Mouse (Mus musculus) liver, postnatal 0 days (tissue): ENCODE results near the gene Gm20696. TPM values are rescaled to one million over a fixed set of nuclear protein-coding genes. Genes with fewer than 3 reads are reported as not detected.

Experiments
- ATAC-seq: fragments of 200-750 bp; cut with Nextera tagmentation; 2 replicates; pipeline ENCODE4 v1.8.0; 2017; ENCODE audit warnings: mild to moderate bottlenecking, moderate library complexity
- DNase-seq: peaks from one replicate; pipeline ENCODE4 v3.0.0-alpha.2; 2016
- H3K27ac ChIP-seq: fragments of 300-500 bp; sonication (generic); 2 replicates; pipeline ENCODE4 v1.5.1; 2014; ENCODE audit warnings: antibody characterized with exemption, moderate library complexity, mild to moderate bottlenecking, low read depth
- H3K27me3 ChIP-seq: fragments of 300-500 bp; sonication (generic); 2 replicates; pipeline ENCODE4 v1.6.1; 2014; ENCODE audit warnings: low read length, control low read depth, mixed read lengths; ENCODE audit not compliant: insufficient read depth
- H3K36me3 ChIP-seq: fragments of 300-500 bp; sonication (generic); replicated peaks from 2 replicates; pipeline ENCODE4 v1.6.1; 2014; ENCODE audit warnings: mild to moderate bottlenecking, control low read depth, low read length, moderate library complexity, mixed read lengths; ENCODE audit not compliant: insufficient read depth
- H3K4me1 ChIP-seq: fragments of 300-500 bp; sonication (generic); 2 replicates; pipeline ENCODE4 v1.6.1; 2014; ENCODE audit warnings: antibody characterized with exemption, mild to moderate bottlenecking, control low read depth; ENCODE audit not compliant: insufficient read depth
- H3K4me2 ChIP-seq: fragments of 300-500 bp; sonication (generic); 2 replicates; pipeline ENCODE4 v1.6.1; 2014; ENCODE audit warnings: low read depth, mild to moderate bottlenecking, low read length, moderate library complexity, mixed read lengths
- H3K4me3 ChIP-seq: fragments of 300-500 bp; sonication (generic); 2 replicates; pipeline ENCODE4 v1.5.1; 2014; ENCODE audit warnings: low read depth, low read length
- H3K9ac ChIP-seq: fragments of 300-500 bp; sonication (generic); replicated peaks from 2 replicates; pipeline ENCODE4 v1.6.1; 2014; ENCODE audit warnings: mild to moderate bottlenecking, moderate library complexity
- H3K9me3 ChIP-seq: fragments of 300-500 bp; sonication (generic); 2 replicates; pipeline ENCODE4 v1.6.1; 2016; ENCODE audit warnings: mild to moderate bottlenecking, control low read depth, low read length, mixed read lengths
- CTCF ChIP-seq: sonication (generic); IDR thresholded peaks from 2 replicates; pipeline ENCODE4 v1.5.1; 2016; ENCODE audit warnings: antibody characterized with exemption, low read depth
- EP300 ChIP-seq: IDR thresholded peaks from 2 replicates; pipeline ENCODE4 v1.6.1; 2016; ENCODE audit warnings: antibody characterized with exemption, low read depth, mild to moderate bottlenecking
- WGBS: fragments of 180-500 bp; shearing (Covaris S2); extraction: QIAGEN DNeasy Blood & Tissue Kit; methylation state at CpG from one replicate; pipeline ENCODE4 v1.1.7; 2014; ENCODE audit not compliant: insufficient replicate concordance; 5-methylcytosine and 5-hydroxymethylcytosine counted together
- polyA plus RNA-seq: library from polyadenylated mRNA; unstranded; fragments of >200 nt; fragmentation: Nextera tagmentation; extraction: Ambion mirVana; gene quantifications from 2 replicates; pipeline ENCODE4 v1.2.1, GENCODE M21; 2015

The Gm20696 gene
- polyA plus RNA-seq, 1 experiment from 2014 or later, result 1.2 TPM

- H3K4me2 ChIP-seq, result no peak overlapping the region
- H3K9ac ChIP-seq, result no peak overlapping the region
- no peak for ATAC-seq
- no peaks in the 10 kb centered on the region for H3K9me3 ChIP-seq
- no peak for DNase-seq
- 0 out of 2 replicates have a peak overlapping the region, but pooled peaks have one; percentile 30 for H3K27ac ChIP-seq
- H3K36me3 ChIP-seq, result no peaks in the 10 kb centered on the region
- peaks cover 15% of the 10 kb centered on the region for H3K4me1 ChIP-seq
- H3K27me3 ChIP-seq, result no peaks in the 10 kb centered on the region
- TF ChIP-seq EP300 (no peak), CTCF (no peak)
- H3K4me3 ChIP-seq, result no peak overlapping the region
- WGBS, result 86% methylated on average over 8 of the region's 8 CpGs
Observed at GRCm38 (mm10) chr6:99376721-99377120, 289.9 kb downstream of the Gm20696 start.

- no peak overlapping the region for H3K4me3 ChIP-seq
- DNase-seq, result no peak
- TF ChIP-seq CTCF, result no peak
- no peak for TF ChIP-seq EP300
- no peak for ATAC-seq
- H3K27ac ChIP-seq, result peak overlapping the region; percentile 30; the same call in 1 of the 2 replicates
- 0 out of 2 replicates have a peak overlapping the region, but pooled peaks have one; percentile 0 for H3K4me2 ChIP-seq
- H3K9ac ChIP-seq, result no peak overlapping the region
- H3K4me1 ChIP-seq, result peaks cover 15% of the 10 kb centered on the region
- 60% methylated on average over 6 of the region's 6 CpGs for WGBS
- no peaks in the 10 kb centered on the region for H3K36me3 ChIP-seq
- no peaks in the 10 kb centered on the region for H3K27me3 ChIP-seq
- H3K9me3 ChIP-seq, result no peaks in the 10 kb centered on the region
Observed at GRCm38 (mm10) chr6:99375865-99376264, 290.7 kb downstream of the Gm20696 start.

GRCm38 (mm10) chr6:99375376-99375775 lies 291.2 kb downstream of the Gm20696 start:
- no peak overlapping the region for H3K4me3 ChIP-seq
- no peaks in the 10 kb centered on the region for H3K9me3 ChIP-seq
- 53% methylated on average over 4 of the region's 4 CpGs for WGBS
- H3K27ac ChIP-seq, result peak overlapping the region; percentile 30; the same call in 1 of the 2 replicates
- no peak overlapping the region for H3K9ac ChIP-seq
- no peaks in the 10 kb centered on the region for H3K36me3 ChIP-seq
- no peak overlapping the region for H3K4me2 ChIP-seq
- H3K4me1 ChIP-seq, result peaks cover 15% of the 10 kb centered on the region
- DNase-seq, result no peak
- H3K27me3 ChIP-seq, result no peaks in the 10 kb centered on the region
- TF ChIP-seq EP300, result no peak
- TF ChIP-seq CTCF, result no peak
- ATAC-seq, result no peak

GRCm38 (mm10) chr6:99374448-99375271 lies 291.9 kb downstream of the Gm20696 start:
- Histone ChIP-seq H3K9ac (no peak overlapping the region), H3K4me3 (no peak overlapping the region), H3K4me1 (peaks cover 19% of the 10 kb centered on the region), H3K9me3 (no peaks in the 10 kb centered on the region), H3K4me2 (no peak overlapping the region), H3K36me3 (no peaks in the 10 kb centered on the region), H3K27ac (peak overlapping the region; percentile 26; the same call in 1 of the 2 replicates), H3K27me3 (no peaks in the 10 kb centered on the region)
- DNase-seq (no peak), ATAC-seq (no peak)
- WGBS, result 37% methylated on average over 19 of the region's 19 CpGs
- no peak for TF ChIP-seq EP300
- TF ChIP-seq CTCF, result no peak

- ATAC-seq (no peak), DNase-seq (no peak)
- Histone ChIP-seq H3K27me3 (no peaks in the 10 kb centered on the region), H3K4me3 (no peak overlapping the region), H3K9ac (no peak overlapping the region), H3K9me3 (no peaks in the 10 kb centered on the region), H3K27ac (no peak overlapping the region), H3K4me2 (no peak overlapping the region), H3K4me1 (peaks cover 16% of the 10 kb centered on the region), H3K36me3 (no peaks in the 10 kb centered on the region)
- TF ChIP-seq CTCF (no peak), EP300 (no peak)
- 48% methylated on average over 5 of the region's 5 CpGs for WGBS
Observed at GRCm38 (mm10) chr6:99372427-99372826, 294.2 kb downstream of the Gm20696 start.

GRCm38 (mm10) chr6:99372016-99372415 lies 294.6 kb downstream of the Gm20696 start:
- Histone ChIP-seq H3K4me1 (peaks cover 16% of the 10 kb centered on the region), H3K9ac (no peak overlapping the region), H3K27me3 (no peaks in the 10 kb centered on the region), H3K9me3 (no peaks in the 10 kb centered on the region), H3K36me3 (no peaks in the 10 kb centered on the region), H3K4me3 (no peak overlapping the region), H3K27ac (no peak overlapping the region), H3K4me2 (no peak overlapping the region)
- DNase-seq (no peak), ATAC-seq (no peak)
- no peak for TF ChIP-seq EP300
- 72% methylated on average over 6 of the region's 6 CpGs for WGBS
